Mouse (Mus musculus) intestine, embryonic 16.5 days (tissue): ENCODE data around the gene Dennd4b. TPM values are rescaled to one million over a fixed set of nuclear protein-coding genes. Genes with fewer than 3 reads are reported as not detected.
"Not testable (repeated sequence)": the region's sequence is repeated elsewhere in the genome, so short reads cannot be mapped to it uniquely, and the experiment has no call there.

Experiments
- ATAC-seq: fragments of 200-750 bp; cut with Nextera tagmentation; 2 replicates; pipeline ENCODE4 v1.8.0; 2017; ENCODE audit warnings: moderate TSS enrichment, moderate library complexity
- H3K27ac ChIP-seq: fragments of 300-500 bp; sonication (generic); 2 replicates; pipeline ENCODE4 v1.5.1; 2014; ENCODE audit warnings: mild to moderate bottlenecking, low read length
- H3K27me3 ChIP-seq: fragments of 300-500 bp; sonication (generic); replicated peaks from 2 replicates; pipeline ENCODE4 v1.6.1; 2014; ENCODE audit warnings: low read length, control low read depth, mixed read lengths; ENCODE audit not compliant: control insufficient read depth, insufficient read depth
- H3K36me3 ChIP-seq: fragments of 300-500 bp; sonication (generic); 2 replicates; pipeline ENCODE4 v1.6.1; 2014; ENCODE audit warnings: low read length, control low read depth; ENCODE audit not compliant: control insufficient read depth, insufficient read depth
- H3K4me1 ChIP-seq: fragments of 300-500 bp; sonication (generic); 2 replicates; pipeline ENCODE4 v1.6.1; 2014; ENCODE audit warnings: low read length, control low read depth, mixed read lengths; ENCODE audit not compliant: control insufficient read depth, insufficient read depth
- H3K4me2 ChIP-seq: fragments of 300-500 bp; sonication (generic); 2 replicates; pipeline ENCODE4 v1.6.1; 2014; ENCODE audit warnings: low read depth, low read length, control low read depth
- H3K4me3 ChIP-seq: fragments of 300-500 bp; sonication (generic); 2 replicates; pipeline ENCODE4 v1.5.1; 2014; ENCODE audit warnings: mild to moderate bottlenecking, low read length
- H3K9ac ChIP-seq: fragments of 300-500 bp; sonication (generic); 2 replicates; pipeline ENCODE4 v1.6.1; 2014; ENCODE audit warnings: low read depth, low read length
- H3K9me3 ChIP-seq: fragments of 300-500 bp; sonication (generic); 2 replicates; pipeline ENCODE4 v1.6.1; 2016; ENCODE audit warnings: low read length, control low read depth; ENCODE audit not compliant: control insufficient read depth
- WGBS: fragments of 180-500 bp; shearing (Covaris S2); extraction: QIAGEN DNeasy Blood & Tissue Kit; methylation state at CpG from one replicate; pipeline ENCODE4 v1.1.7; 2014; 5-methylcytosine and 5-hydroxymethylcytosine counted together
- polyA plus RNA-seq: library from polyadenylated mRNA; unstranded; fragments of >200 nt; fragmentation: Nextera tagmentation; extraction: Ambion mirVana; gene quantifications from 2 replicates; pipeline ENCODE4 v1.2.1, GENCODE M21; 2015

Gene Dennd4b
- polyA plus RNA-seq, 1 experiment from 2014 or later, result 2.3 TPM

DNA sequence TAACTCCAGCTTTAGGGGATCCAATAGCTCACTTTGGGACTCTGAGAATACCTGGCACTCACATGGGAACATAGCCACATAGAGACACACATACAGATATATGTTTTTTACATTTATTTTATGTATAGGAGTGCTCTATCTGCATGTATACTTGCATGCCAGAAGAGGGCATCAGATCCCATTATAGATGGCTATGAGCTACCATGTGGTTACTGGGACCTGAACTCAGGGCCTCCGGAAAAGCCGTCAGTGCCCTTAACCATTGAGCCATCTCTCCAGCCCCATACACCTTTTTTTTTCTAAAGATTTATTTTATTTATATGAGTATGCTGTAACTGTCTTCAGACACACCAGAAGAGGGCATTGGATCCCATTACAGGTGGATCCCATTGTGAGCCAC lies 19.2 kb downstream of the Dennd4b start:
- Histone ChIP-seq H3K27ac (no peak overlapping the region), H3K9me3 (no peaks in the 10 kb centered on the region), H3K9ac (no peak overlapping the region), H3K4me3 (no peak overlapping the region), H3K27me3 (no peaks in the 10 kb centered on the region), H3K4me2 (no peak overlapping the region), H3K4me1 (no peaks in the 10 kb centered on the region), H3K36me3 (peaks cover 3% of the 10 kb centered on the region; the same call in 1 of the 2 replicates)
- 99% methylated on average over 2 of the region's 2 CpGs for WGBS
- no peak for ATAC-seq

- 56% methylated on average over 2 of the region's 3 CpGs for WGBS
- H3K9me3 ChIP-seq, H3K27ac ChIP-seq, H3K36me3 ChIP-seq, ATAC-seq, H3K27me3 ChIP-seq, H3K9ac ChIP-seq, H3K4me1 ChIP-seq, H3K4me2 ChIP-seq, H3K4me3 ChIP-seq: not testable (repeated sequence)
Observed at GRCm38 (mm10) chr3:90289403-90289802, 24.4 kb downstream of the Dennd4b start.

GRCm38 (mm10) chr3:90290602-90291001 lies 25.6 kb downstream of the Dennd4b start:
- no peak for ATAC-seq
- no peaks in the 10 kb centered on the region for H3K36me3 ChIP-seq
- WGBS, result 96% methylated on average over 1 of the region's 1 CpGs
- no peak overlapping the region for H3K9ac ChIP-seq
- no peaks in the 10 kb centered on the region for H3K27me3 ChIP-seq
- peaks cover 10% of the 10 kb centered on the region for H3K4me1 ChIP-seq
- H3K9me3 ChIP-seq, result no peaks in the 10 kb centered on the region
- no peak overlapping the region for H3K27ac ChIP-seq
- no peak overlapping the region for H3K4me2 ChIP-seq
- H3K4me3 ChIP-seq, result no peak overlapping the region

DNA sequence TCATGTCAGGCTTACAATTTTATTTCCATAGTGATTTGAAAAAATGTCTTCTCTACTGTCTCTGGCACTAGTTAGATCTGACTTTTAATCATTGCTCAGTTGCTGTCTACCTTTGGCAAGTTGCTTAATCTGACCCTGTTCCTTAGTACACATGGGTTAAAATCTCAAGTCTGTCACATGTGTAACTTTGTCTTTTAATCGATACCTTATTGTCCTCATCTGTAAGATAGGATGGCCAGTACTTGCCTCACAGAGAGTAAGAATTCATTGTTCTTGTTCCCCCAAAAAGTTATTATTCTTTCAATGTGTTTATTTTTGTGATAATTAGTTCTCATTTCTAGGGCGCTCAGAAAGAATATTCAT lies 27.0 kb downstream of the Dennd4b start:
- Histone ChIP-seq H3K9me3 (no peaks in the 10 kb centered on the region), H3K4me1 (peaks cover 10% of the 10 kb centered on the region), H3K4me3 (peak overlapping the region; percentile 59), H3K4me2 (peak overlapping the region; percentile 61), H3K27me3 (no peaks in the 10 kb centered on the region), H3K36me3 (no peaks in the 10 kb centered on the region), H3K27ac (peak overlapping the region; percentile 98; the same call in 1 of the 2 replicates), H3K9ac (peak overlapping the region; percentile 77)
- ATAC-seq, result no peak
- WGBS, result 28% methylated on average over 2 of the region's 2 CpGs

DNA sequence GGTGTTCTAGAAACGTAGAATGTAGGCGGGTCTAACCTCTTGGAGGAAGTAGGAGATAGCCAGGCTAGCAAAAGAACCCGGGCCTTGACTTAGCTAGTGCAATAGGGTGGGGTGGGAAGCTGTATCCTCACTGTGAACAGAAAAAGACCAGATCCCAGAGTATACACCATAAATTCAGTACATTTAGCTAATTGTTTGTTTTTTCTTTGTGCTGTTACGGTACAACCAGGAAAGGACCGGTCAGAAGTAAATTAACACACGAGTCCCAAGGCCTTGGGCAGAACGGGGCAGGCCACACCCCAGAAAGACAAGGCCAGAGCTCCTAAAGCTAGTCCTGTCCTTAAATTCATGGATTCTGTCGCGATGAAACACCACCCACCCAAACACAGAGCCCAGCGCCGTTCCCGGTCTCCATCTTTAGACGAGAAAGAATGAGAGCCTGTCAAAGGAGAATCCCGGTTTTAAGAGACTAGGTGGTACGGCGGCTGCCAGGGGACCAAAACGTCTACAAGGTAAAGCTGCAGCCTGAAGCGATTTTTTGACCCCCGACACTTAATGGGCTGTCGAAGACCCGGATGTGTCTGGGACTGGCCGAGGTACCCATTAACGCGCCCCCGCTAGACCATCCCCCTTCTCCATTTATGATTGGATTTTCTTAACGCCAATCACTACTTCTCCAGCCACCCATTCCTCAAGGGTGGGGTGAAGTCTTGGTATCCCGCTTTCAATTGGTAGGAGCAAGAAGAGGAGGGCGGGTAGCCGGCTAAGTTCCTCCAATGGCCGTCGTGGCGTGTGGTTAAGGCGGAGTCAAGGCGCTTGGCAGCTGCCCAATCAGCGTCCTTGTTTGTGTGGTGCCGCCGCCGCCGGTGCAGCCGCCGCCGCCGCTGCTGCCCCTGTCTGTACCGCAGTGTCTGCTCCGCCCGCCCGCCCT lies 27.6 kb downstream of the Dennd4b start, which contains the start of gene Gatad2b:
Gene Gatad2b (plus strand): TSS at position 834 of the 931 bp plus-strand sequence.
- Histone ChIP-seq H3K4me2 (peak within 1 kb of the TSS; percentile 83), H3K9me3 (no peaks in the 10 kb centered on the region), H3K4me1 (peaks cover 10% of the 10 kb centered on the region), H3K27ac (peak within 1 kb of the TSS; percentile 98), H3K4me3 (peak within 1 kb of the TSS; percentile 86), H3K9ac (peak within 1 kb of the TSS; percentile 89), H3K36me3 (no peaks in the 10 kb centered on the region), H3K27me3 (no peaks in the 10 kb centered on the region)
- under 1% methylated on average over 36 of the region's 47 CpGs for WGBS
- ATAC-seq, result peak; percentile 98

DNA sequence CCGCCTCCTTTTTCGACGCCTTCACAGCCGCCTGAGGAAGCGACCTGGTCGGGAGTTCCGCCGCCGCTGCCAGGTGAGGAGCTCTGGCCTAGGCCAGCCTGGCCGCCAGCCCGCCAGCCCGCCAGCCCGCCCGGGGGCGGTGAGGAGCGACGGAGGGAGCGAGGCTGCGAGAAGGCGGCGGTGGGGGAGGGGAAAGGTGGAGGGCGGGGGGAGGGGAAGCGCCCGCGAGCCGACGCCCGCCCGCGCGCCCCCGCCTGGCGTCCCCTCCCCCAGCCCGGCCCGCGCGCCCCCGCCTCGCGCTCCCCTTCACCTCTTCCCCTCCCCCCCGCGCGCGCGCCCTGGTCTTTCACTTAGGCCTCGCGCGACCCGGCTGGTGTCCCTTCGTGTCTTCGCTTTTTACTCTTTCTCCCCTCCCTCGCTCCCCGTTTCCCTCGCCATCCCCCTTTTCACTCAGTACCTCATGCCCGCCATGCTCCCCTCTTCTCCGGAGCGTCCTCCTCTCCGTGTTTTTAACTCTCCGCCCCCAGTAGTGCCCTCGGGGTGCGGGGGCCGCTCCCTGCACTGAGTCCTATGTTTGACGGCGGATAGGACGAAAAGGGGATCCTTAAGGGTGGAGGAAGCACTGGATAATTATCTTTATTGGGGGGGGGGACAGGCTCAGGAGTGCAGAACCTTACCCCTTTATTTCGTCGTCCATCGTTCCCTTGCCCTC lies 28.5 kb downstream of the Dennd4b start:
- peak; percentile 43 for ATAC-seq
- Histone ChIP-seq H3K27me3 (no peaks in the 10 kb centered on the region), H3K4me2 (peak overlapping the region; percentile 83), H3K4me1 (peaks cover 10% of the 10 kb centered on the region), H3K4me3 (peak overlapping the region; percentile 86), H3K9ac (peak overlapping the region; percentile 89), H3K9me3 (no peaks in the 10 kb centered on the region), H3K27ac (peak overlapping the region; percentile 96), H3K36me3 (no peaks in the 10 kb centered on the region)
- WGBS, result under 1% methylated on average over 45 of the region's 68 CpGs

GRCm38 (mm10) chr3:90294064-90294440 lies 29.1 kb downstream of the Dennd4b start:
- Histone ChIP-seq H3K27ac (peak overlapping the region; percentile 96), H3K36me3 (no peaks in the 10 kb centered on the region), H3K4me3 (peak overlapping the region; percentile 86), H3K4me1 (peaks cover 10% of the 10 kb centered on the region), H3K4me2 (peak overlapping the region; percentile 83), H3K9ac (peak overlapping the region; percentile 89), H3K9me3 (no peaks in the 10 kb centered on the region), H3K27me3 (no peaks in the 10 kb centered on the region)
- 2% methylated on average over 11 of the region's 11 CpGs for WGBS
- no peak for ATAC-seq

DNA sequence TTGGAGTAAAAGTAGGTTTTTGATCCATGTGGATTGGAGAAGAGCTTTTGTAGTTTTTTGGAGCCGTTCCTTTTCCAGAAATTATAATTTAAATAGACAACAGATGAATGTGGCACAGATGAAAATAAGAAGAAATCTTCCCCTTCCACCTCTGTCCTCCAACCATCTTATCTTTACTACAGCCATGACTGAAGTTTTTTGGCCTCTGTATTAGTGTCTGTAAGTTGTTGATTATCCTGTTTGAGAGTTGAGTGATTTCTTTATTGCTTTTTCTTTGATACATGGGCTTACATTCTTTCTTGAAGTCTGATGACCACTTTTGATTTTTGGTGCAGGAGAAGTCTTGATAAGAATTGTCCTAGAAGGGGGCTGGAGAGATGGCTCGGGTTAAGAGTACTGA lies 29.7 kb downstream of the Dennd4b start:
- peak overlapping the region; percentile 83 for H3K4me2 ChIP-seq
- 53% methylated on average over 2 of the region's 2 CpGs for WGBS
- H3K4me3 ChIP-seq, result peak overlapping the region; percentile 86
- H3K9ac ChIP-seq, result no peak overlapping the region
- H3K27me3 ChIP-seq, result no peaks in the 10 kb centered on the region
- ATAC-seq, result no peak
- no peak overlapping the region for H3K27ac ChIP-seq
- H3K36me3 ChIP-seq, result no peaks in the 10 kb centered on the region
- no peaks in the 10 kb centered on the region for H3K9me3 ChIP-seq
- peaks cover 10% of the 10 kb centered on the region for H3K4me1 ChIP-seq

GRCm38 (mm10) chr3:90305801-90306200 lies 40.8 kb downstream of the Dennd4b start:
- no peak for ATAC-seq
- H3K4me3 ChIP-seq, result no peak overlapping the region
- H3K9ac ChIP-seq, result no peak overlapping the region
- no peaks in the 10 kb centered on the region for H3K4me1 ChIP-seq
- H3K36me3 ChIP-seq, result no peaks in the 10 kb centered on the region
- H3K27ac ChIP-seq, result no peak overlapping the region
- 58% methylated on average over 3 of the region's 3 CpGs for WGBS
- H3K27me3 ChIP-seq, result no peaks in the 10 kb centered on the region
- H3K9me3 ChIP-seq, result no peaks in the 10 kb centered on the region
- no peak overlapping the region for H3K4me2 ChIP-seq
